Mouse (Mus musculus) liver, adult (tissue): Measurements from ENCODE around the gene Adam15.

Experiments used
- GATA4 ChIP-seq: IDR thresholded peaks from 2 replicates; pipeline ENCODE4 v1.6.1; 2014; ENCODE audit warnings: mild to moderate bottlenecking, low read length; ENCODE audit not compliant: insufficient replicate concordance

Adam15 gene

GRCm38 (mm10) chr3:89346815-89347540 is 2.8 kb downstream of the Adam15 start:
- no peak for TF ChIP-seq GATA4

- TF ChIP-seq GATA4, result no peak
Observed at GRCm38 (mm10) chr3:89343279-89343678, 6.5 kb downstream of the Adam15 start.

- no peak for TF ChIP-seq GATA4
Observed at GRCm38 (mm10) chr3:89341794-89342193, 8.0 kb downstream of the Adam15 start.

GRCm38 (mm10) chr3:89340465-89340864 is 9.3 kb downstream of the Adam15 start:
- TF ChIP-seq GATA4, result no peak

- no peak for TF ChIP-seq GATA4
Observed at GRCm38 (mm10) chr3:89339416-89339815, 10.4 kb downstream of the Adam15 start.

GRCm38 (mm10) chr3:89337721-89338578 is 11.8 kb downstream of the Adam15 start, which contains the start of gene Efna4:
Gene Efna4 (minus strand): TSS chr3:89338028.
- no peak for TF ChIP-seq GATA4

- no peak for TF ChIP-seq GATA4
Observed at GRCm38 (mm10) chr3:89337062-89337720, 12.6 kb downstream of the Adam15 start.

- no peak for TF ChIP-seq GATA4
Observed at GRCm38 (mm10) chr3:89336529-89336928, 13.3 kb downstream of the Adam15 start.

GRCm38 (mm10) chr3:89333053-89333452 is 16.7 kb downstream of the Adam15 start:
- TF ChIP-seq GATA4, result no peak

GRCm38 (mm10) chr3:89332476-89332875 is 17.3 kb downstream of the Adam15 start:
- no peak for TF ChIP-seq GATA4

- TF ChIP-seq GATA4, result no peak
Observed at GRCm38 (mm10) chr3:89332013-89332412, 17.8 kb downstream of the Adam15 start.

- no peak for TF ChIP-seq GATA4
Observed at GRCm38 (mm10) chr3:89331561-89331960, 18.2 kb downstream of the Adam15 start.

GRCm38 (mm10) chr3:89330948-89331347 is 18.8 kb downstream of the Adam15 start:
- no peak for TF ChIP-seq GATA4

GRCm38 (mm10) chr3:89330346-89330745 is 19.4 kb downstream of the Adam15 start:
- no peak for TF ChIP-seq GATA4

GRCm38 (mm10) chr3:89328623-89329022 is 21.2 kb downstream of the Adam15 start:
- no peak for TF ChIP-seq GATA4
